Mouse (Mus musculus): ENCODE results near the gene Olfr1256. TPM values are rescaled to one million over a fixed set of nuclear protein-coding genes. Genes with fewer than 3 reads are reported as not detected.

Olfr1256 gene
- not detected in 2 replicates for polyA plus RNA-seq (2014; fragmentation: Nextera tagmentation; extraction: Ambion mirVana)

- Histone ChIP-seq H3K4me2 (replicated peaks; ENCODE audit: low read depth, low read length) (no peak within 1 kb of the TSS), H3K27me3 (ENCODE audit: control insufficient read depth, insufficient read depth, low read length) (no peaks in the 10 kb centered on the region), H3K9me3 (ENCODE audit: control insufficient read depth, low read length) (no peaks in the 10 kb centered on the region), H3K36me3 (ENCODE audit: control insufficient read depth, insufficient read depth, low read length) (no peaks in the 10 kb centered on the region), H3K4me3 (ENCODE audit: low read depth, low read length) (no peak within 1 kb of the TSS), H3K27ac (ENCODE audit: low read depth, low read length) (no peak within 1 kb of the TSS), H3K9ac (ENCODE audit: low read depth, low read length) (no peak within 1 kb of the TSS), H3K4me1 (replicated peaks; ENCODE audit: control insufficient read depth, insufficient read depth, low read length) (no peaks in the 10 kb centered on the region)
- WGBS: 60% methylated on average over 2 of the region's 2 CpGs
- ATAC-seq (ENCODE audit: low FRiP score): no peak
- no peak for DNase-seq (ENCODE audit: low spot score)
Measured at GRCm38 (mm10) chr2:89841455-89841854, at the start of gene Olfr1256. Gene Olfr1256 (minus strand): TSS chr2:89841555.

GRCm38 (mm10) chr2:89878137-89878536 is 36.8 kb upstream of the Olfr1256 start, which contains the start of gene Olfr1257:
Gene Olfr1257 (plus strand): TSS chr2:89878437.
- Histone ChIP-seq H3K9me3 (ENCODE audit: control insufficient read depth, low read length) (no peaks in the 10 kb centered on the region), H3K4me3 (ENCODE audit: low read depth, low read length) (no peak within 1 kb of the TSS), H3K4me2 (replicated peaks; ENCODE audit: low read depth, low read length) (no peak within 1 kb of the TSS), H3K9ac (ENCODE audit: low read depth, low read length) (no peak within 1 kb of the TSS), H3K36me3 (ENCODE audit: control insufficient read depth, insufficient read depth, low read length) (no peaks in the 10 kb centered on the region), H3K27me3 (ENCODE audit: control insufficient read depth, insufficient read depth, low read length) (no peaks in the 10 kb centered on the region), H3K4me1 (replicated peaks; ENCODE audit: control insufficient read depth, insufficient read depth, low read length) (no peaks in the 10 kb centered on the region), H3K27ac (ENCODE audit: low read depth, low read length) (no peak within 1 kb of the TSS)
- no peak for DNase-seq (ENCODE audit: low spot score)
- 91% methylated on average over 1 of the region's 1 CpGs for WGBS
- no peak for ATAC-seq (ENCODE audit: low FRiP score)

- WGBS: 95% methylated on average over 1 of the region's 1 CpGs
- Histone ChIP-seq H3K36me3 (ENCODE audit: control insufficient read depth, insufficient read depth, low read length) (no peaks in the 10 kb centered on the region), H3K4me1 (replicated peaks; ENCODE audit: control insufficient read depth, insufficient read depth, low read length) (no peaks in the 10 kb centered on the region), H3K4me3 (ENCODE audit: low read depth, low read length) (no peak overlapping the region), H3K27ac (ENCODE audit: low read depth, low read length) (no peak overlapping the region), H3K9ac (ENCODE audit: low read depth, low read length) (no peak overlapping the region), H3K27me3 (ENCODE audit: control insufficient read depth, insufficient read depth, low read length) (no peaks in the 10 kb centered on the region), H3K4me2 (replicated peaks; ENCODE audit: low read depth, low read length) (no peak overlapping the region), H3K9me3 (ENCODE audit: control insufficient read depth, low read length) (no peaks in the 10 kb centered on the region)
- ATAC-seq (ENCODE audit: low FRiP score) (no peak), DNase-seq (ENCODE audit: low spot score) (no peak)
Measured at GRCm38 (mm10) chr2:89849230-89849629, 7.9 kb upstream of the Olfr1256 start.

GRCm38 (mm10) chr2:89848105-89848504 is 6.8 kb upstream of the Olfr1256 start, which contains the start of gene Olfr48:
Gene Olfr48 (minus strand): TSS chr2:89848205.
- 86% methylated on average over 5 of the region's 5 CpGs for WGBS
- no peaks in the 10 kb centered on the region for H3K36me3 ChIP-seq (ENCODE audit: control insufficient read depth, insufficient read depth, low read length)
- H3K9ac ChIP-seq (ENCODE audit: low read depth, low read length): no peak within 1 kb of the TSS
- no peak within 1 kb of the TSS for H3K4me2 ChIP-seq (replicated peaks; ENCODE audit: low read depth, low read length)
- DNase-seq (ENCODE audit: low spot score) (no peak), ATAC-seq (ENCODE audit: low FRiP score) (no peak)
- no peaks in the 10 kb centered on the region for H3K9me3 ChIP-seq (ENCODE audit: control insufficient read depth, low read length)
- H3K27ac ChIP-seq (ENCODE audit: low read depth, low read length): no peak within 1 kb of the TSS
- no peak within 1 kb of the TSS for H3K4me3 ChIP-seq (ENCODE audit: low read depth, low read length)
- H3K4me1 ChIP-seq (replicated peaks; ENCODE audit: control insufficient read depth, insufficient read depth, low read length): no peaks in the 10 kb centered on the region
- H3K27me3 ChIP-seq (ENCODE audit: control insufficient read depth, insufficient read depth, low read length): no peaks in the 10 kb centered on the region

- Histone ChIP-seq H3K4me1 (replicated peaks; ENCODE audit: control insufficient read depth, insufficient read depth, low read length) (no peaks in the 10 kb centered on the region), H3K36me3 (ENCODE audit: control insufficient read depth, insufficient read depth, low read length) (no peaks in the 10 kb centered on the region), H3K27me3 (ENCODE audit: control insufficient read depth, insufficient read depth, low read length) (no peaks in the 10 kb centered on the region), H3K27ac (ENCODE audit: low read depth, low read length) (no peak overlapping the region), H3K4me3 (ENCODE audit: low read depth, low read length) (no peak overlapping the region), H3K9ac (ENCODE audit: low read depth, low read length) (no peak overlapping the region), H3K9me3 (ENCODE audit: control insufficient read depth, low read length) (no peaks in the 10 kb centered on the region), H3K4me2 (replicated peaks; ENCODE audit: low read depth, low read length) (no peak overlapping the region)
- DNase-seq (ENCODE audit: low spot score): no peak
- ATAC-seq (ENCODE audit: low FRiP score): no peak
- 92% methylated on average over 1 of the region's 1 CpGs for WGBS
Measured at GRCm38 (mm10) chr2:89820216-89820615, 21.1 kb downstream of the Olfr1256 start.

GRCm38 (mm10) chr2:89811751-89812150 is 29.6 kb downstream of the Olfr1256 start, which contains the start of gene Olfr1255:
Gene Olfr1255 (plus strand): TSS chr2:89812051.
- Histone ChIP-seq H3K4me3 (ENCODE audit: low read depth, low read length) (no peak within 1 kb of the TSS), H3K9me3 (ENCODE audit: control insufficient read depth, low read length) (no peaks in the 10 kb centered on the region), H3K27ac (ENCODE audit: low read depth, low read length) (no peak within 1 kb of the TSS), H3K4me2 (replicated peaks; ENCODE audit: low read depth, low read length) (no peak within 1 kb of the TSS), H3K36me3 (ENCODE audit: control insufficient read depth, insufficient read depth, low read length) (no peaks in the 10 kb centered on the region), H3K4me1 (replicated peaks; ENCODE audit: control insufficient read depth, insufficient read depth, low read length) (no peaks in the 10 kb centered on the region), H3K9ac (ENCODE audit: low read depth, low read length) (no peak within 1 kb of the TSS), H3K27me3 (ENCODE audit: control insufficient read depth, insufficient read depth, low read length) (no peaks in the 10 kb centered on the region)
- no peak for DNase-seq (ENCODE audit: low spot score)
- ATAC-seq (ENCODE audit: low FRiP score): no peak
- 86% methylated on average over 3 of the region's 3 CpGs for WGBS

GRCm38 (mm10) chr2:89810751-89811150 is 30.6 kb downstream of the Olfr1256 start:
- Histone ChIP-seq H3K9ac (ENCODE audit: low read depth, low read length) (no peak overlapping the region), H3K4me1 (replicated peaks; ENCODE audit: control insufficient read depth, insufficient read depth, low read length) (no peaks in the 10 kb centered on the region), H3K4me2 (replicated peaks; ENCODE audit: low read depth, low read length) (no peak overlapping the region), H3K27me3 (ENCODE audit: control insufficient read depth, insufficient read depth, low read length) (no peaks in the 10 kb centered on the region), H3K4me3 (ENCODE audit: low read depth, low read length) (no peak overlapping the region), H3K27ac (ENCODE audit: low read depth, low read length) (no peak overlapping the region), H3K9me3 (ENCODE audit: control insufficient read depth, low read length) (no peaks in the 10 kb centered on the region), H3K36me3 (ENCODE audit: control insufficient read depth, insufficient read depth, low read length) (no peaks in the 10 kb centered on the region)
- no peak for DNase-seq (ENCODE audit: low spot score)
- peak; percentile 38; the same call in 1 of the 2 replicates for ATAC-seq (ENCODE audit: low FRiP score)
- WGBS: 82% methylated on average over 2 of the region's 2 CpGs

GRCm38 (mm10) chr2:89799583-89799982 is 41.8 kb downstream of the Olfr1256 start:
- Histone ChIP-seq H3K27me3 (ENCODE audit: control insufficient read depth, insufficient read depth, low read length) (no peaks in the 10 kb centered on the region), H3K9ac (ENCODE audit: low read depth, low read length) (no peak overlapping the region), H3K4me2 (replicated peaks; ENCODE audit: low read depth, low read length) (no peak overlapping the region), H3K9me3 (ENCODE audit: control insufficient read depth, low read length) (no peaks in the 10 kb centered on the region), H3K27ac (ENCODE audit: low read depth, low read length) (no peak overlapping the region), H3K36me3 (ENCODE audit: control insufficient read depth, insufficient read depth, low read length) (no peaks in the 10 kb centered on the region), H3K4me1 (replicated peaks; ENCODE audit: control insufficient read depth, insufficient read depth, low read length) (no peaks in the 10 kb centered on the region), H3K4me3 (ENCODE audit: low read depth, low read length) (no peak overlapping the region)
- ATAC-seq (ENCODE audit: low FRiP score) (no peak), DNase-seq (ENCODE audit: low spot score) (no peak)
- WGBS: 88% methylated on average over 3 of the region's 3 CpGs

- no peaks in the 10 kb centered on the region for H3K27me3 ChIP-seq (ENCODE audit: control insufficient read depth, insufficient read depth, low read length)
- no peak for ATAC-seq (ENCODE audit: low FRiP score)
Measured at GRCm38 (mm10) chr2:89793519-89793918, 47.8 kb downstream of the Olfr1256 start, which contains the start of gene Olfr1254. Gene Olfr1254 (minus strand): TSS chr2:89793619.

More at GRCm38 (mm10) chr2:89793519-89793918, 47.8 kb downstream of the Olfr1256 start, which contains the start of gene Olfr1254:
- Histone ChIP-seq H3K9ac (ENCODE audit: low read depth, low read length) (no peak within 1 kb of the TSS), H3K4me3 (ENCODE audit: low read depth, low read length) (no peak within 1 kb of the TSS), H3K36me3 (ENCODE audit: control insufficient read depth, insufficient read depth, low read length) (no peaks in the 10 kb centered on the region), H3K9me3 (ENCODE audit: control insufficient read depth, low read length) (no peaks in the 10 kb centered on the region), H3K4me2 (replicated peaks; ENCODE audit: low read depth, low read length) (no peak within 1 kb of the TSS), H3K27ac (ENCODE audit: low read depth, low read length) (no peak within 1 kb of the TSS), H3K4me1 (replicated peaks; ENCODE audit: control insufficient read depth, insufficient read depth, low read length) (no peaks in the 10 kb centered on the region)
- no peak for DNase-seq (ENCODE audit: low spot score)
